Mouse (Mus musculus) duodenum, adult 2 months (tissue): Measurements from ENCODE around the gene Slc12a4. TPM values are rescaled to one million over a fixed set of nuclear protein-coding genes. Genes with fewer than 3 reads are reported as not detected.

ENCODE experiments used
- polyA plus RNA-seq: library from polyadenylated mRNA; depleted of rRNA; stranded (reverse); fragments of >200 nt; gene quantifications from 2 replicates; pipeline ENCODE4 v1.2.3, GENCODE M21; 2012; ENCODE audit warnings: low replicate concordance; rRNA removed

The Slc12a4 gene
- polyA plus RNA-seq: 6.2 and 9.9 TPM in 2 replicates

DNA sequence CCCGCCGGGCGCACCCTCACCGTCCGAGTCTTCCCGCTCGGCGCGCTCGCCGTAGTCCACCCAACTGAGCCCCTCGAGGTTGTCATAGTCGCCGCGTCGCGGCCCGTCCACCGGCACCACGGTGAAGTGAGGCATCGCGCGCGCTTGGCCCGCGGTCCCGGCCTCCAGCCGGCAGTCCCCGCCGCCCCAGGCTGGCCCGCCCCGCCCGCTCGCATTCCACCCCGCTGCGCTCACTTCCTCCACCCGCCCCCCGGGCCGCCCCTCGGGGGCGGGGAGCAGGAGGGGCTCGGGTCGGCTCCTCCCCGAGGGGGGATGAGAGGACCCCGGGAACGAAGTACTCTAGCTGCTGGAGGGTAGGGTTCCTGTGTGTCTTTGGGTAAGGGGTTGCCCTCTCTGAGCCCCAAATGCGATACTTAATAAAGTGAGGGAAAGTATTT, at the start of gene Slc12a4:
Gene Slc12a4 (minus strand): TSS at position 193 of the 437 bp plus-strand sequence.

DNA sequence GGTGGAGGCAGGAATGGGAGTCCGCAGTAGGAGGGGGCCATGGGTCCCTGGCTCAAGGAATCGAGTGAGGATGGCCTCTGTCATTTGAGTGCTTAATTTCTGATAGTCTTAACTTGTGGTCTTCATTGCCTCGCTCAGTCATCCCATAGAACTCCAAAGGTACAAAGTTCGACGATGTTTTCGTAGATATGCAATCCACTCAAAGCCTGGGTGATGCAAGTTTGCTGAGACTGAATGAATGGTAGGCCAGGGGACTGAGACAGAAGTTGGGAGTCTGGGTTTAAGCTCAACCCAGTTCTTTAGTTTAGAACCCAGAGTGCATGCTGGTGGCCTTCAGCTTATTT, 45.7 kb upstream of the Slc12a4 start, which contains the start of gene Ddx28:
Gene Ddx28 (minus strand): TSS at position 240 of the 344 bp plus-strand sequence.

DNA sequence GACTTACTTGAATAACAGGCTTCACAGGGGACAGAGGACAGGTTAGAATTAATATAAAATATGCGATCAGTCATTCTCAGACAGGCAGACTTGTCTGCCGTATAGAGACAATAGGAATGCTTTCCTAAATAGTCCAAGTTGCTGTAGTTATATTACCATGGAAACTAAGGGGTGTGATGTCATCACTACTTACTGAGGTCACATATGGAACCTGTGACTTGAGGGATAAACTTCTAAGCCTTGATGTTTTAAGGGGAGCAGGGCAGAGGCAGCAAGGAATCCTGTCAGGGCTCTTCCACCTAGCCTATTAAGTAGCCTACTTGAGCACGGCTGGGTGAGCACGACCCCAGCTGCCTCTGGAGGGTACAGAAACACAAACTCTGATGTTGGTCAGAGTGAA, 40.0 kb upstream of the Slc12a4 start, which contains the start of gene Dpep2nb:
Gene Dpep2nb (minus strand): TSS at position 101 of the 400 bp plus-strand sequence.

DNA sequence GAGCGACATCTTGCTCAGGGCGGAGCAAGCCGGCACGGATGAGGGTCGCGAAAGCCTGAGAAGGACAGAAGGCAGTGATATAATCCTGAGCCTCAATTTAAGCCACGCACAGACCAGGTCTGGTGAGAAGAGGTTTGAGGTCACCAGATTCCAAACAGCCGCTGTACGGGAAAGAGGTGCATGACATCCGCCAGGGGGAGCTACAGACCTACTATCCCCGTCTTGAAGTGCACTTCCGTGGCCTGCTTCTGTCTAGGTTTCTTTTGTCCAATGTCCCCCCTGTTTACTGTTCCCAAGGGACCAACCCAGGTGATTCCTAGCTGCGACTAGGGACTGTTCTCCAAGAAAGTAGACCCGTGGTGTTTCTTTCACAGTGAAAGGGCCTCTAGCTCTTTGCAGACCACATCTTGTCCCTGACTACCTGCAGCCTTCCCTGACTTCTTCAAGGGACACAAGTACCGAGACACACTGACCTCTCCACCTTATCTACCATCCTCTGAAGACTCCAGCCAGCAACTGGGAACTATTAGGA, 25.0 kb upstream of the Slc12a4 start, which contains the start of gene Dus2:
Gene Dus2 (plus strand): TSS at position 482 of the 532 bp plus-strand sequence.

DNA sequence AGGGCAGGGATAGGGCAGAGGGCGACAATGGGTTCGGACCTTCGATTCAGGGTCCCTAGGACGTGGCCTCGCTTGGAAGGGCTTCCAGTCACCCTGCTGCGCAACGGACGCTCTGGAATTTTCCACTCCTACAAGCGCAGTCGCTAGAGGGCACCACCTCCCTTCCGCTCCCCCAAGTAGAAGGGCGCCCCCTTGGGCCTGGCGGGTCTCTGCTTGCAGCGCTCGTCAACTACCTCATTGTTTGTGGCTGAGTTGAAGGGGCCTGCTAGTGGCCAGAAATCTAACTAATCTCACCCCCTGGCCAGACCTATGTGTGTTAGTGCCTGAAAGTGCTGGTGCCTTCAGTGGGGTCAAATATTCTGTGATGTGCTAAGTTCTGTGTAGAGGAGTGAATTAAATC, 13.4 kb upstream of the Slc12a4 start, which contains the start of gene Dpep3:
Gene Dpep3 (minus strand): TSS at position 105 of the 400 bp plus-strand sequence.

DNA sequence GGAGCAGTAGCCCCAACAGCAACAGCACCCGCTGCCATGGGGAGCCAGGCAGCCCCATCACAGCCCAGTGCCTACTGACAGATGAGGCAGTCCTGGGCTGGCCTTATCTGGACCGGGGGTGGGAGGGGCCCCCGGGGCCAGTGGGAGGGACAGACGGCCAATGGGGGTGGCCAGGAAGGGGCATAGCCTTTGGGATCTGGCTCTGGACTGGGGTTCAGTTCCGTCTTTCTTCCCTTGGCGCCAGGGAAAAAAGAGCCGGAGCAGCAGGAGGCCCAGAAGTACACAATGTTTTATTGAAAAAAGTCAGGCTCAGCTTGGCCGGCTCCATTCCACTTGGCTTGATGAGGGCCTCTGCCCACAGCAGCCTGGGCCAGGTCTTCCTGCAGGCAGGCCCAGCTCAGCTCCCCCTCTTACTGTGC, 22.6 kb downstream of the Slc12a4 start, which contains the start of gene Lcat:
Gene Lcat (minus strand): TSS at position 62 of the 419 bp plus-strand sequence.

DNA sequence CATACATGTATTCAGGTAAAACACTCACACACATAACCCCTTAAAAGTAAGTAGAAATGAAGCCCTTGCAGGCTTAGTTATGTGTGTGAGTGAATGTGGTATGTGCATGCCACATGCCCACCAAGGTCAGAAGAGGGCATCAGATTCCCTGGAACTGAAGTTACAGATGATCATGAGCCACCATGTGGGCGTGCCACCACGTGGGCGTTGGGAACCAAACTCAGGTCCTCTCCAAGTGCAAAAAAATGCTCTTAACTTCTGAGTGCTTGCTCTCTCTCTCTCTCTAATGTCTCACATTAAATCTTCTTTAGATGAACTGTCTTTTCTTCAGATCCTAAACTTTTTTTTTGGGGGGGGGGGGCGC, 27.6 kb downstream of the Slc12a4 start, which contains the start of gene Psmb10:
Gene Psmb10 (minus strand): TSS at position 139 of the 364 bp plus-strand sequence.

DNA sequence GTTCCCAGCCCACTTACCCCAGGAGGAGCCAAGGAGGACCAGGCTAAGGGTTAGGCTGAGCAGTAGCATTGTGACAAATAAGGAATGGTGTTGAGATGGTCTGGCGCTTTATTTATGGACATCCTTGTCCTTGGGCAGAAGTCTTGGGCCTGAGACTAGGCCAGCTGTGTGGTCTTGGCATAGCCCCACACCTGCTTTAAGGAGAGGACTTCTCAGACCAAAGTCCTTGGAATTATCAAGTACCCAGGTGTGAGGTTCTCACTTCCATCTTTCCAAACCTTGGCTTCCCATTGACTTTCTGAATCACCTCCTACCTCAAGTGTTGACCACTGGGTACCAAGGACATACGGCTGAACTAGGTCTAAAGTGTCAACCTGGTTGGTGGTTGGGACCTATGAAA, 32.1 kb downstream of the Slc12a4 start, which contains the start of gene Ctrl:
Gene Ctrl (minus strand): TSS at position 101 of the 400 bp plus-strand sequence.

DNA sequence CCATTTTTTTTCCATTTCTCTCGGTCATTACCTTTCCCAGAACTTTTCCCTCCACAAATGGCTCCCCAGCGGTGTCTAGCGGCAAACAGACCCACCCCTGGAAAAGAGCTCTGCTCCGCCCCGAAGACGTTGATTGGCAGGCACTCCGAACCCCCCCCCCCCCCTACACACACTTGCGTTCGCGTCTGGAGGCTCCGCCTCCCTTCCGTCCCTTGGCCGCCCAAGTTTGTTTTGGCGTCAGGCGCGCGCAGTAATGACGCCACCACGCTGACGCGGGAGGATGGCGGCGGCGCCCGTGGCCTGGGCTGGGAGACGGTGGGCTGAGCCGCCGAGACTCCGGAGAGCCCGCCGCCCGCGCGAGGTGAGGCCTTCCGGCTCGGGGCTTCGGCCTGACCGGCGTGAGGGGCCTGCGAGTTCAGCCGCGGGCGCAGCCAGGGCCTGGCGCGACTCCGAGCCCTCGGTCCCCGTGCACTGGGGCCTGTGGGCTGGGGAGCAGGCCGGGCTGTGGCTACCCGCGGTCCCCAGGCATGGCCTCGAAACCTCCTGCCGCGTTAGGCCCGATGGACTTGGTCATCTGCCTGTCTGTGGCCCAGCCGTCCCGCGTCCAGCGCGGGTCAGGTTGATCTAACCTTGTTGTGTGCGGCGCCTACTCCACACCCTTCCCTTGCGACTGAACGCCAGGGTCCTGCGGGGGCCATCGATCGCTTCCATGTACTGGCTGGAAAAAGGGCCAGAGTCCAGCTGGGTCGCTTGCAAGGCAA, 65.5 kb downstream of the Slc12a4 start, which contains the start of gene Pskh1:
Gene Pskh1 (plus strand): TSS at position 262 of the 761 bp plus-strand sequence.

Other genes starting within 250 kb of the Slc12a4 start
- 8.5 and 9.1 TPM in 2 replicates for gene Gfod2, start 207.4 kb downstream of the Slc12a4 start, polyA plus RNA-seq
- gene Ranbp10, start 138.7 kb downstream of the Slc12a4 start, polyA plus RNA-seq: 10.6 and 13.2 TPM in 2 replicates
- not detected in 2 replicates for gene Tsnaxip1, start 138.4 kb downstream of the Slc12a4 start, polyA plus RNA-seq
- 6.6 and 8.0 TPM in 2 replicates for gene Cenpt, start 112.8 kb downstream of the Slc12a4 start, polyA plus RNA-seq
- 35.4 and 36.7 TPM in 2 replicates for gene Thap11, start 111.0 kb downstream of the Slc12a4 start, polyA plus RNA-seq
- gene Nutf2, start 105.5 kb downstream of the Slc12a4 start, polyA plus RNA-seq: 12.9 and 22.5 TPM in 2 replicates
- 39.6 and 49.7 TPM in 2 replicates for gene Edc4, start 85.2 kb downstream of the Slc12a4 start, polyA plus RNA-seq
- 1.1 and 3.3 TPM in 2 replicates for gene Nrn1l, start 72.5 kb downstream of the Slc12a4 start, polyA plus RNA-seq
- gene Pskh1, start 65.7 kb downstream of the Slc12a4 start, polyA plus RNA-seq: 16.1 and 18.3 TPM in 2 replicates
- 12.5 and 3,063 TPM in 2 replicates for gene Ctrl, start 32.2 kb downstream of the Slc12a4 start, polyA plus RNA-seq
- gene Psmb10, start 27.7 kb downstream of the Slc12a4 start, polyA plus RNA-seq: 565 and 991 TPM in 2 replicates
- 0.97 and 1.4 TPM in 2 replicates for gene Lcat, start 22.7 kb downstream of the Slc12a4 start, polyA plus RNA-seq
- gene Dpep3, start 13.3 kb upstream of the Slc12a4 start, polyA plus RNA-seq: 0.15 and 0.34 TPM in 2 replicates
- 1.9 and 5.0 TPM in 2 replicates for gene Dus2, start 25.2 kb upstream of the Slc12a4 start, polyA plus RNA-seq
- not detected in 2 replicates for gene Dpep2nb, start 39.9 kb upstream of the Slc12a4 start, polyA plus RNA-seq
- gene Ddx28, start 45.8 kb upstream of the Slc12a4 start, polyA plus RNA-seq: 4.9 and 5.3 TPM in 2 replicates
- 7.6 and 11.6 TPM in 2 replicates for gene Nfatc3, start 92.7 kb upstream of the Slc12a4 start, polyA plus RNA-seq
- 25.8 and 43.6 TPM in 2 replicates for gene Esrp2, start 170.9 kb upstream of the Slc12a4 start, polyA plus RNA-seq
- gene Pla2g15, start 184.3 kb upstream of the Slc12a4 start, polyA plus RNA-seq: 2.7 and 3.5 TPM in 2 replicates
- 2.4 and 7.9 TPM in 2 replicates for gene Slc7a6, start 202.8 kb upstream of the Slc12a4 start, polyA plus RNA-seq
- 10.1 and 15.1 TPM in 2 replicates for gene Slc7a6os, start 244.8 kb upstream of the Slc12a4 start, polyA plus RNA-seq
- 10.5 and 11.0 TPM in 2 replicates for gene Prmt7, start 244.8 kb upstream of the Slc12a4 start, polyA plus RNA-seq